Mouse (Mus musculus): Measurements from ENCODE around the gene Atp5s.

DNA sequence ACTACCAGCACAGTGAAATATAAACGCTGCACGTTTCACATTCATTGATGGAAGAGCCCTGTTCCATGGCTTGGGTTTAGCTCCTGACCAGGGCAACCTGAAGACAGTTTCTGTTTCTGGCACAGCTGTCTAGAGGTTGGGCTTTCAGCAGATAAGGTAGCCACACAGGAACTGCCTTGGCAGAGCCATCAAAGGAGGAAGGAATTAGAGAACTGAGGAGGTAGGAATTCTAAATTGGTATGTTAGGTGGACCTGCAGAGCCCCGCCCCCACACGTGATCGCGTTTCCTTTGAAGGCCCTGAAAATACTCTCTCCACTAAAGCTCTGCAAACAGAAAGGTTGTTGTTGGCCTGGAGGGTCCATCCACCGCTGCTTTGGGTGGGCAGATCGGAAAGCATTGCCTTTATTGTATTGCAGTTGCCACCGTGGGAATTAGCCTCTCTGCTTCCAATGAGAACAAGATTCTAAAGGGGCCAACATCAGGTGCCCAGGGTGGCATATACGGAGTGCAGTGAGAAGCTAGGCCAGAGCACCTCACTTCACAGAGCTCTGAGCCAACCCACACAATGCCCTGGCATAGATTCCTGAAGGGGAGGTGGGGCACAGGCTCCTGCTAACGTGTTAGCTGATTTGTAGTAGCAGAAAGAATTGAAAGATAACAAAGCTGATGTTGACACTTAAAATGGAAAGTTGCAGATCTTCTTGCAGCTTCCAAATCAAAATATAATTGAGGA, 52.0 kb downstream of the Atp5s start:
- no peak for TF ChIP-seq GATA1 (IDR thresholded peaks at IDR 0.05; ENCODE audit: borderline replicate concordance, low read length)
- no peak for TF ChIP-seq FLI1 (IDR thresholded peaks at IDR 0.05; ENCODE audit: low read length)
